Mouse (Mus musculus) liver, embryonic 14.5 days (tissue): ENCODE measurements at regions not wholly inside any gene's neighbourhood (a gene's known extent, or its start where the extent isn't known, plus 50 kb on each side); places are given as distances from the start of the nearest gene placed in this dataset.

ENCODE experiments used
- ATAC-seq: fragments of 200-750 bp; cut with Nextera tagmentation; 2 replicates; pipeline ENCODE4 v1.8.0; 2017; ENCODE audit warnings: moderate number of reproducible peaks, mild to moderate bottlenecking, moderate library complexity; ENCODE audit not compliant: insufficient read depth
- DNase-seq, 3 experiments: peaks; one replicate each; pipeline ENCODE4 v3.0.0-alpha.2; 2012 to 2013; ENCODE audit warnings: low read depth in 3 of 3, low spot score in 3 of 3
- H3K27ac ChIP-seq: fragments of 300-500 bp; sonication (generic); 2 replicates; pipeline ENCODE4 v1.5.1; 2014; ENCODE audit warnings: moderate library complexity, mild to moderate bottlenecking, control low read depth, inconsistent platforms
- H3K27me3 ChIP-seq: fragments of 300-500 bp; sonication (generic); 2 replicates; pipeline ENCODE4 v1.6.1; 2014; ENCODE audit warnings: mild to moderate bottlenecking, low read length, moderate library complexity; ENCODE audit not compliant: control insufficient read depth, insufficient read depth
- H3K36me3 ChIP-seq: fragments of 300-500 bp; sonication (generic); replicated peaks from 2 replicates; pipeline ENCODE4 v1.6.1; 2014; ENCODE audit warnings: low read depth; ENCODE audit not compliant: control insufficient read depth, insufficient read depth
- H3K4me1 ChIP-seq, 2 experiments: fragments of 200-500 bp in 1 of 2; fragments of 300-500 bp in 1 of 2; sonication (generic) in 1 of 2; replicated peaks; 2 replicates each; pipeline ENCODE4 v1.6.1; 2012 to 2014; ENCODE audit warnings: antibody characterized with exemption in 1 of 2, inconsistent platforms in 1 of 2, low read length in 1 of 2; ENCODE audit not compliant: control insufficient read depth in 2 of 2, insufficient read depth in 2 of 2
- H3K4me2 ChIP-seq: fragments of 300-500 bp; sonication (generic); 2 replicates; pipeline ENCODE4 v1.6.1; 2014; ENCODE audit warnings: low read depth, mild to moderate bottlenecking, control low read depth, moderate library complexity
- H3K4me3 ChIP-seq, 2 experiments: fragments of 200-500 bp in 1 of 2; fragments of 300-500 bp in 1 of 2; sonication (generic) in 1 of 2; 2 replicates each; pipeline ENCODE4 v1.5.1; 2012 to 2014; ENCODE audit warnings: low read depth in 2 of 2, low read length in 2 of 2, mild to moderate bottlenecking in 2 of 2, control low read depth in 1 of 2, inconsistent platforms in 1 of 2, moderate library complexity in 1 of 2; ENCODE audit not compliant: insufficient read depth in 1 of 2
- H3K9ac ChIP-seq: fragments of 300-500 bp; sonication (generic); replicated peaks from 2 replicates; pipeline ENCODE4 v1.6.1; 2014; ENCODE audit warnings: mild to moderate bottlenecking, control low read depth, moderate library complexity
- H3K9me3 ChIP-seq: fragments of 300-500 bp; sonication (generic); 2 replicates; pipeline ENCODE4 v1.6.1; 2016; ENCODE audit warnings: low read length, mixed read lengths; ENCODE audit not compliant: control insufficient read depth
- CTCF ChIP-seq: IDR thresholded peaks from 2 replicates; pipeline ENCODE4 v1.5.1; 2016; ENCODE audit warnings: antibody characterized with exemption, low read depth, control low read depth
- EP300 ChIP-seq: IDR thresholded peaks from 2 replicates; pipeline ENCODE4 v1.6.1; 2016; ENCODE audit warnings: antibody characterized with exemption, low read depth
- WGBS: fragments of 180-500 bp; shearing (Covaris S2); extraction: QIAGEN DNeasy Blood & Tissue Kit; methylation state at CpG from one replicate; pipeline ENCODE4 v1.1.7; 2014; ENCODE audit not compliant: insufficient replicate concordance; 5-methylcytosine and 5-hydroxymethylcytosine counted together

DNA sequence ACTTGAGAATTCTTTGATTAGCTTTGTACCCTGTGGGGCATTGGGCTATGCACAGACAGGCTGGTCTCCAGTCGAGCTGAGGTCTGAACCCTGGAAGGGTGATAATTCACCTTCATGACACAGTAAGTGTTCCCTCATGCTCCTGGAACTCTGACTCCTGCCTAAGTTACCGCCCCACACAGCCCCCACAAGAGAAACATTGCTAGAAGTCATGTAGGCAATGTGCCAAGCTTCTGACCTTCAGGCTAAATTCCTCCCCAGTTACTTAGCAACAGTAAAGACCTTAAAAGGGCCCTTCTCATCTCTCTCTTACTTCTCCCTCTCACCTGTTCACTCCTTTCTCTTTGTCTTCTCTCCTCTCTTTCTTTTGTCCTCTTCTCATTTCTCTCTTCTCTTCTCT is 199.6 kb downstream of the Cetn3 start:
- no peaks in the 10 kb centered on the region for H3K36me3 ChIP-seq
- no peak overlapping the region for H3K4me2 ChIP-seq
- no peak overlapping the region for H3K4me3 ChIP-seq
- H3K27me3 ChIP-seq, result no peaks in the 10 kb centered on the region
- no peaks in the 10 kb centered on the region for H3K4me1 ChIP-seq
- no peaks in the 10 kb centered on the region for H3K9me3 ChIP-seq
- WGBS, result 44% methylated on average over 2 of the region's 2 CpGs
- no peak overlapping the region for H3K9ac ChIP-seq
- no peak overlapping the region for H3K27ac ChIP-seq
- TF ChIP-seq EP300, result no peak
- no peak for TF ChIP-seq CTCF
- ATAC-seq (no peak), DNase-seq (no peak)

DNA sequence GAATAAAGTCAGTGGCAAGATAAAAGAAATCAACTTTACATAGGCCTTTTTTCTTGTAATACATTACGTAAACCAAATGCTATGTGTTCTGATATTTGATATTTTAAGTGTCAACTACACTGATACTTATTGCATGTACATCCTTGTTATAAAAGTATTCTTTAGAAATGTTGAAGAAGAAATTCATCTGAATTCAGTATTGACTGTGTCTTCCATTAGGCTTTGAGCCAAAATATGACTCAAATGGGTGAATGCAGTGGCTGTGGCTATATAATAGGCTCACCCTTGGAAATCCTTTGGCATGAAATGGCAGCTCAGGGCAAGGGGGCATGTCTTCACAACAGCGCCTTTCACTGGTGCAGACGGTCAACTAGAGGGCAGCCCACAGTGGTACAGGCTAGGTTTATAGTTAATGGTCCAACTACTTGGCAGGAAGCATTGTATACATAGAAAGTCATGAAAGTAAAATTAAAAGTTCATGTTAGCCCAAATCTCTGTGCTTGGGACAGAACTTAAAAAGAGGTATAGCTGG is 217.9 kb downstream of the Cetn3 start:
- ATAC-seq, result no peak
- Histone ChIP-seq H3K27ac (no peak overlapping the region), H3K36me3 (no peaks in the 10 kb centered on the region), H3K27me3 (no peaks in the 10 kb centered on the region), H3K4me2 (no peak overlapping the region), H3K9ac (no peak overlapping the region), H3K4me3 (no peak overlapping the region), H3K4me1 (no peaks in the 10 kb centered on the region), H3K9me3 (no peaks in the 10 kb centered on the region)
- 66% methylated on average over 3 of the region's 3 CpGs for WGBS
- DNase-seq, result no peak
- TF ChIP-seq CTCF, result no peak

DNA sequence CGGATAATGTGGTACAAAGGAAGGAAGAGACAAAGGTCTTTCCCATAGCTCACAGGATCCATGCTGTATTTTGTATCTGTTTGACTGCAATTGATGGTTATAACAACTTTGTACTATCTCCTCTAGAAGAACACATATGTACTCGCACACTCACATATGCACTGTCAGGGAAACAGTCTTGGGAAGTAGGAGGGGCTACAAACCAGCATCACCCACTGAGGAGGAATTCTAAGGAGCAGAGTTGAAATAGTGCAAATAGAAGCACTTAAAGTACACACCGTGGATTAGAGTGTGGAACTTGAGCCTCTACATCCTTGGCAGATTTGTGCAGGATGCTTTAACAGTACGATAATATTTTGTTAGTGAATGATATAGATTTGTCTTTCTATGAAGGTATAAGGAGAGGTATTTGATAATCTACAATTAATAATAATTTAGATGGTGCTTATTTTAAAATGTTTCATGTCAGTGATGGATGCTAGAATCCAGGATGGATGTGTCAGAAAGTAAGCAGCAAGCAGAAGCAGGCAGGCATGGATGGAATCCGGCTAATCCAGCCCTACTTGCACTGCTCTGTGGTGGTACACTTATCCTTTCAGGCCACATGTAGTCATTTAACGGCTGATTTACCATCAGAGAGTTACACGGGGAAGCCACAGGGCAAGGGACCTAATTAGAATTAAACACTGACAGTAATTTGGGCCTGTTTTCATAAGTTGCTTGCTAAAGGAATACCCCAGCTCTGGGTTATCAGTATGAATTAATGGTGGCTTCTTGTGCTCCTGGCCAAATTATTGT is 223.3 kb downstream of the Cetn3 start:
- DNase-seq, result no peak
- no peaks in the 10 kb centered on the region for H3K36me3 ChIP-seq
- WGBS, result 59% methylated on average over 7 of the region's 7 CpGs
- no peak overlapping the region for H3K9ac ChIP-seq
- no peak overlapping the region for H3K4me2 ChIP-seq
- ATAC-seq, result no peak
- no peaks in the 10 kb centered on the region for H3K4me1 ChIP-seq
- no peaks in the 10 kb centered on the region for H3K9me3 ChIP-seq
- no peak for TF ChIP-seq CTCF
- TF ChIP-seq EP300, result no peak
- H3K27me3 ChIP-seq, result no peaks in the 10 kb centered on the region
- H3K4me3 ChIP-seq, result no peak overlapping the region
- H3K27ac ChIP-seq, result no peak overlapping the region

DNA sequence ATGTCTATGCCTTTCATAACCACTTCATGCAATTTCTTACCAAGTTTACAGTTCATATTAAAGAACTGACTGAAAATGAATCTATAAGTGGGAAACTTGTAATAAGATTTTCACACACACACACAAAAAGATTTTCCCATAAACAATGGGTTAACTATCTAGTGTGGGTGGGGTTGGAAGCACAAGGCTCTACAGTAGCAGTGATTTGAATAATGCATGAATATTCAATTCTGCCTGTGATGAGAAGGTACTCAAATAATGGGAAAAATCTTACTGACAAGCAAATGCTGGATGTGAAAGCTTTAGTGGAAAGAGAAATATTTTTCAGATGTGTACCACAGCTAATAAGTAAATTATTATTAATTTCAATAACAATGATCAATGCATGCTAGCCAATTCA is 224.3 kb downstream of the Cetn3 start:
- no peaks in the 10 kb centered on the region for H3K9me3 ChIP-seq
- no peak overlapping the region for H3K4me2 ChIP-seq
- no peaks in the 10 kb centered on the region for H3K4me1 ChIP-seq
- no peaks in the 10 kb centered on the region for H3K36me3 ChIP-seq
- no peaks in the 10 kb centered on the region for H3K27me3 ChIP-seq
- no peak overlapping the region for H3K4me3 ChIP-seq
- DNase-seq, result no peak
- ATAC-seq, result no peak
- H3K9ac ChIP-seq, result no peak overlapping the region
- H3K27ac ChIP-seq, result no peak overlapping the region
- TF ChIP-seq CTCF (no peak), EP300 (no peak)

GRCm38 (mm10) chr13:82039623-82040022 is 256.7 kb downstream of the Cetn3 start:
- Histone ChIP-seq H3K4me2 (no peak overlapping the region), H3K4me1 (no peaks in the 10 kb centered on the region), H3K27me3 (no peaks in the 10 kb centered on the region), H3K9me3 (no peaks in the 10 kb centered on the region), H3K36me3 (no peaks in the 10 kb centered on the region), H3K9ac (no peak overlapping the region), H3K27ac (no peak overlapping the region), H3K4me3 (no peak overlapping the region)
- TF ChIP-seq EP300, result no peak
- no peak for TF ChIP-seq CTCF
- ATAC-seq, result no peak
- 22% methylated on average over 2 of the region's 2 CpGs for WGBS
- no peak for DNase-seq
